ENCODE assay signal across 8 mouse cellular contexts in the genomic region with DNA sequence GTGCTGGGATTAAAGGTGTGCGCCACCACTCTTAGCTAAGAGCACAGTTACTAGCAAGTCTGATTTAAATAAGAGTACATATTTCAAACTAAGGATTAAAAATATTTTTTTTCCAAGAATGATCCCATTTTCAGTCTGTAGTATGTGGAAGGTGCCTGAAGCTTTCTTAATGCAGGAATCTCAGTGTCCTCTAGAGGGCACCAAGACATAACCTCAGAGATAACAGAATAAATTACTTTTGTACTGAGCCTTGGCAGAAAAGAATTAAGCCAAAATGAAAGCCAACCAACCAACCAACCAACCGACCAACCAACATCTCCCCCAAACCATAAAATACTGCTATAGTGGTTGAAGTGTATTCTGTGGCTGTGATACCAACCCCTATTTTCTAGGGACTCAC. TPM values are rescaled to one million over a fixed set of nuclear protein-coding genes. Genes with fewer than 3 reads are reported as not detected.
A peak's percentile ranks its signal among the peaks of the same experiment; 100 is the strongest.
DNase-seq lines count a peak whose midpoint lies in the region; ATAC-seq lines count a peak whose summit lies in the region.

No protein-coding gene starts in this region.

- H3K4me1 ChIP-seq in hindbrain, embryonic 14.5 days (replicated peaks; ENCODE audit: control insufficient read depth, insufficient read depth, low read length) = no peaks in the 10 kb centered on the region
- no peaks in the 10 kb centered on the region for H3K4me1 ChIP-seq in hindbrain, embryonic 12.5 days

- 54% methylated on average over 2 of the region's 2 CpGs for WGBS in hindbrain, embryonic 14.5 days
- WGBS in hindbrain, embryonic 12.5 days = 56% methylated on average over 2 of the region's 2 CpGs

- peak; percentile 80 for DNase-seq in hindbrain, embryonic 14.5 days (ENCODE audit: low spot score)
- peak; percentile 4 for DNase-seq in 3134 (ENCODE audit: extremely low read depth, insufficient read length, low spot score)
- DNase-seq in ES-CJ7 (ENCODE audit: low read depth, low spot score) = peak; percentile 32
- DNase-seq in cerebellum, postnatal 25 days = peak; percentile 35 to 61
- DNase-seq in kidney, postnatal 36 days = peak; percentile 45 to 62
- no peak for DNase-seq in spleen, postnatal 4 days (ENCODE audit: low spot score in 2 of 2)

- no peak overlapping the region for H3K4me3 ChIP-seq in hindbrain, embryonic 14.5 days (replicated peaks; ENCODE audit: low read length)
- H3K4me3 ChIP-seq in hindbrain, embryonic 12.5 days = no peak overlapping the region

- H3K4me2 ChIP-seq in hindbrain, embryonic 14.5 days (replicated peaks) = no peak overlapping the region
- no peak overlapping the region for H3K4me2 ChIP-seq in hindbrain, embryonic 12.5 days (replicated peaks)

- H3K9me3 ChIP-seq in hindbrain, embryonic 14.5 days (ENCODE audit: control insufficient read depth, low read length) = no peaks in the 10 kb centered on the region
- no peaks in the 10 kb centered on the region for H3K9me3 ChIP-seq in hindbrain, embryonic 12.5 days (replicated peaks)

- H3K36me3 ChIP-seq in hindbrain, embryonic 14.5 days (replicated peaks; ENCODE audit: control insufficient read depth, insufficient read depth) = 0 out of 2 replicates have a peak, but pooled peaks cover 4% of the 10 kb centered on the region
- H3K36me3 ChIP-seq in hindbrain, embryonic 12.5 days = peaks cover 8% of the 10 kb centered on the region; the same call in 1 of the 2 replicates

- H3K9ac ChIP-seq in hindbrain, embryonic 14.5 days = no peak overlapping the region
- H3K9ac ChIP-seq in hindbrain, embryonic 12.5 days = no peak overlapping the region

- H3K27me3 ChIP-seq in hindbrain, embryonic 14.5 days (ENCODE audit: control insufficient read depth, insufficient read depth, low read length) = no peaks in the 10 kb centered on the region
- H3K27me3 ChIP-seq in hindbrain, embryonic 12.5 days = no peaks in the 10 kb centered on the region

- H3K27ac ChIP-seq in hindbrain, embryonic 14.5 days = no peak overlapping the region
- H3K27ac ChIP-seq in hindbrain, embryonic 12.5 days = no peak overlapping the region

- no peak for ATAC-seq in hindbrain, embryonic 14.5 days (ENCODE audit: low FRiP score)
- no peak for ATAC-seq in hindbrain, embryonic 12.5 days (ENCODE audit: low FRiP score)
- ATAC-seq in neutrophil, adult 5-6 weeks (ENCODE audit: extremely low read depth, insufficient number of reproducible peaks, low FRiP score, poor library complexity, severe bottlenecking) = 0 out of 2 replicates have a peak, but pooled peaks have one; percentile 30

RNA-seq across cellular contexts. Expression of a gene that starts 57.7 kb away (rescaled TPM):
- 12.2 and 12.4 TPM in 2 replicates for polyA plus RNA-seq in hindbrain, embryonic 14.5 days (2014; fragmentation: Nextera tagmentation; extraction: Ambion mirVana)
- polyA plus RNA-seq in hindbrain, embryonic 12.5 days (2016; fragmentation: Nextera tagmentation; extraction: Ambion mirVana) = 5.1 and 6.1 TPM in 2 replicates
- total RNA-seq in neutrophil, adult 5-6 weeks (2017) = 21.6 and 25.8 TPM in 2 replicates

Comparison
In these comparisons a context has a peak if more than half of its experiments do, and no peak if none do; other contexts are left out.
1. DNase-seq: peak in hindbrain, embryonic 14.5 days (single experiment), 3134 (single experiment), ES-CJ7 (single experiment), cerebellum, postnatal 25 days (2 of 2) and kidney, postnatal 36 days (2 of 2); none in spleen, postnatal 4 days (0 of 2).